Mouse (Mus musculus): Measurements from ENCODE around the gene Zranb1. TPM values are rescaled to one million over a fixed set of nuclear protein-coding genes. Genes with fewer than 3 reads are reported as not detected.

Gene Zranb1
- polyA plus RNA-seq, 1 experiment from 2014 or later, result 17.3 TPM

DNA sequence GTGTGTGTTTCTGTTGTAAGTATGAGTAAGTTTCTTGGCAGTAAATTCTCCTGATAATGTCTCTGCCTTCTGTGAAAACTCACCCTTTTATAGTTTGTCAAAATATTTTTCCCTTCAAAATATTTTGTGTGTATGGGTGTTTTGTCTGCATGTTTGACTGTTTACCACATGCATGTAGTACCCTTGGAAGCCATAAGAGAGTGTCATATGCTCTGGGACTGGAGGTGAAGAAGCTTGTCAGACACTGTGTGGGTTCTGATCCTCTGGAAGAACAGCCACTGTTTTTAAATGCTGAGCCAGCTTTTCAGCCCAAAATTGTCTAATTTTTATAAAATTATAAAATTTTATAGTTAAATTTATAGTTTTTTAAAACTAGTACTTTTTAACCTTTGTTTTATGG is 3.8 kb downstream of the Zranb1 start:
- no peak overlapping the region for H3K4me3 ChIP-seq (ENCODE audit: low read depth, low read length)
- no peaks in the 10 kb centered on the region for H3K9me3 ChIP-seq (ENCODE audit: control insufficient read depth, low read depth, low read length)
- H3K36me3 ChIP-seq (ENCODE audit: control insufficient read depth, insufficient read depth, low read length), result no peaks in the 10 kb centered on the region
- no peak overlapping the region for H3K9ac ChIP-seq (replicated peaks; ENCODE audit: low read depth, low read length)
- H3K4me1 ChIP-seq (ENCODE audit: control insufficient read depth, insufficient read depth, low read length), result peaks cover 5% of the 10 kb centered on the region; the same call in 1 of the 2 replicates
- ATAC-seq (ENCODE audit: insufficient number of reproducible peaks, insufficient read depth, low FRiP score, low read depth), result no peak
- no peak overlapping the region for H3K4me2 ChIP-seq (replicated peaks; ENCODE audit: low read depth, low read length)
- H3K27me3 ChIP-seq (ENCODE audit: control insufficient read depth, insufficient read depth, low read length), result no peaks in the 10 kb centered on the region
- no peak overlapping the region for H3K27ac ChIP-seq (ENCODE audit: low read length)

DNA sequence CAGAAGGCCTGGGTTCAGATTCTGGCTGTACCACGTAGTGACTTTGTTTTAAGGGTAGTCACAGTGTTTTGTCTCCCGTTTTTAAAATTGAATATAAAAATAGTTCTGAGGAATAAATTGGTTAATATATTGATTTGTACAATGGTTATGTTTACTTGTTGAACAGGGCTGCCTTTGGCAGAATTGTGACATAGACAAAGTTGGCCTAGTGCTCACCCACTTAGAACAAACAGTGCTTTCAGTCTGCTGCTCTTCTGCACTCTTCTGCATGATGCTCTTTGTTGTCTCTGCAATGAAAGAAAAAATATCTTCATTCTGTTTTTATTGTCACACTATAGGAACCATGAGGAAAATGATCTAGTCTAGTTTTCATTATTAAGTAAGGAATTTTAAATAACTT is 8.2 kb downstream of the Zranb1 start:
- Histone ChIP-seq H3K27me3 (ENCODE audit: control insufficient read depth, insufficient read depth, low read length) (no peaks in the 10 kb centered on the region), H3K27ac (ENCODE audit: low read length) (no peak overlapping the region), H3K4me2 (replicated peaks; ENCODE audit: low read depth, low read length) (no peak overlapping the region), H3K9ac (replicated peaks; ENCODE audit: low read depth, low read length) (no peak overlapping the region), H3K36me3 (ENCODE audit: control insufficient read depth, insufficient read depth, low read length) (no peaks in the 10 kb centered on the region), H3K9me3 (ENCODE audit: control insufficient read depth, low read depth, low read length) (no peaks in the 10 kb centered on the region), H3K4me1 (ENCODE audit: control insufficient read depth, insufficient read depth, low read length) (0 out of 2 replicates have a peak, but pooled peaks cover 6% of the 10 kb centered on the region), H3K4me3 (ENCODE audit: low read depth, low read length) (no peak overlapping the region)
- no peak for ATAC-seq (ENCODE audit: insufficient number of reproducible peaks, insufficient read depth, low FRiP score, low read depth)
- WGBS, result 74% methylated on average over 2 of the region's 2 CpGs

DNA sequence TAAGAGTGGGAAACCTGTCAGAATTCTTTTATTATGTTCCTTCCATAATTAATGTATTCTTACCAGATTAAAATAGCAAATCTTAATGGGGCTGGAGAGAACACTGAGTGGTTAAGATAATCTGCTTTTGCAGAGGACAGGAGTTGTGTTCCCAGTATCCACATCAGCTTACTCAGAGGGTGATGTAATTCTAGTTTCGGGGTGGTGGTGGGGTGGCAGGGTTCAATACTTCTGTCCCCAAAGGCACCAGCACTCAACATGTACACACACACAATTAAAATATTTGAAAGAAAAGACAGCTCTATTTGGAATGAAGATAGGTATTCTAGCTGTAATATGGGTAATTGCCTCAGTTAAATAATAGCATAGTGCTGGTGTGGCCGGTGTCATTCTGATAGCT is 9.6 kb downstream of the Zranb1 start:
- ATAC-seq (ENCODE audit: insufficient number of reproducible peaks, insufficient read depth, low FRiP score, low read depth), result no peak
- Histone ChIP-seq H3K27me3 (ENCODE audit: control insufficient read depth, insufficient read depth, low read length) (no peaks in the 10 kb centered on the region), H3K9me3 (ENCODE audit: control insufficient read depth, low read depth, low read length) (no peaks in the 10 kb centered on the region), H3K27ac (ENCODE audit: low read length) (no peak overlapping the region), H3K9ac (replicated peaks; ENCODE audit: low read depth, low read length) (no peak overlapping the region), H3K4me3 (ENCODE audit: low read depth, low read length) (no peak overlapping the region), H3K36me3 (ENCODE audit: control insufficient read depth, insufficient read depth, low read length) (no peaks in the 10 kb centered on the region), H3K4me2 (replicated peaks; ENCODE audit: low read depth, low read length) (no peak overlapping the region), H3K4me1 (ENCODE audit: control insufficient read depth, insufficient read depth, low read length) (0 out of 2 replicates have a peak, but pooled peaks cover 6% of the 10 kb centered on the region)
- WGBS, result 75% methylated on average over 2 of the region's 2 CpGs

DNA sequence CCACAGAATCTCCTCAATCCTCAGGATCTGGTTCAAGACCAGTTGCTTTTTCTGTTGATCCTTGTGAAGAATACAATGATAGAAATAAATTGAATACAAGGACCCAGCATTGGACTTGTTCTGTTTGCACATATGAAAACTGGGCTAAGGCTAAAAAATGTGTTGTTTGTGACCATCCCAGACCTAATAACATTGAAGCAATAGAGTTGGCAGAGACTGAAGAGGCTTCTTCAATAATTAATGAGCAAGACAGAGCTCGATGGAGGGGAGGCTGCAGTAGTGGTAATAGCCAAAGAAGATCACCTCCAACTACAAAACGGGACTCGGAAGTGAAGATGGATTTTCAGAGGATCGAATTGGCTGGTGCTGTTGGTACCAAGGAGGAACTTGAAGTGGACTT is 19.0 kb downstream of the Zranb1 start:
- no peak overlapping the region for H3K4me2 ChIP-seq (replicated peaks; ENCODE audit: low read depth, low read length)
- WGBS, result 87% methylated on average over 4 of the region's 4 CpGs
- no peaks in the 10 kb centered on the region for H3K36me3 ChIP-seq (ENCODE audit: control insufficient read depth, insufficient read depth, low read length)
- no peak overlapping the region for H3K4me3 ChIP-seq (ENCODE audit: low read depth, low read length)
- H3K9ac ChIP-seq (replicated peaks; ENCODE audit: low read depth, low read length), result no peak overlapping the region
- H3K9me3 ChIP-seq (ENCODE audit: control insufficient read depth, low read depth, low read length), result no peaks in the 10 kb centered on the region
- no peaks in the 10 kb centered on the region for H3K27me3 ChIP-seq (ENCODE audit: control insufficient read depth, insufficient read depth, low read length)
- ATAC-seq (ENCODE audit: insufficient number of reproducible peaks, insufficient read depth, low FRiP score, low read depth), result no peak
- peak overlapping the region; percentile 2; the same call in 1 of the 2 replicates for H3K27ac ChIP-seq (ENCODE audit: low read length)
- H3K4me1 ChIP-seq (ENCODE audit: control insufficient read depth, insufficient read depth, low read length), result peaks cover 6% of the 10 kb centered on the region; the same call in 1 of the 2 replicates

DNA sequence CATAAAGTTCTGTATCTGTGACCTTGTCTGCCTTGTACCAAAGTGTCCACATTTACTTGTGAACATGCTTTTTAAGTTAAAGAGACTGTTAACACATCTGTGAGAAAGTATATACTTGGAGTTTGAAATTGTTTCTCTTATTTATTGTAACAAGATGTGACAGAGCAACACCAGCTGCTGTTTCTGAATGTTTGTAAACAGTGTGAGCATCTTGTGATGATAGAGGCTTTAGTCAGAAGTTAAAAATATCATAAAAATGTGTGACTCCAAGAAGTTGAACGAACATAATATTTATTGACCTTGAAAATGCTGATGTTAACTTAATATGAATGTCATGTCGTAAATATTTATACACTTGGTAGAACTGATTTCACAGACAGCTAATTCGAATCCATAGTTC is 19.7 kb downstream of the Zranb1 start:
- Histone ChIP-seq H3K4me1 (ENCODE audit: control insufficient read depth, insufficient read depth, low read length) (peaks cover 6% of the 10 kb centered on the region; the same call in 1 of the 2 replicates), H3K27ac (ENCODE audit: low read length) (no peak overlapping the region), H3K9me3 (ENCODE audit: control insufficient read depth, low read depth, low read length) (no peaks in the 10 kb centered on the region), H3K36me3 (ENCODE audit: control insufficient read depth, insufficient read depth, low read length) (no peaks in the 10 kb centered on the region), H3K9ac (replicated peaks; ENCODE audit: low read depth, low read length) (no peak overlapping the region), H3K4me3 (ENCODE audit: low read depth, low read length) (no peak overlapping the region), H3K27me3 (ENCODE audit: control insufficient read depth, insufficient read depth, low read length) (no peaks in the 10 kb centered on the region), H3K4me2 (replicated peaks; ENCODE audit: low read depth, low read length) (no peak overlapping the region)
- 66% methylated on average over 3 of the region's 3 CpGs for WGBS
- ATAC-seq (ENCODE audit: insufficient number of reproducible peaks, insufficient read depth, low FRiP score, low read depth), result no peak

DNA sequence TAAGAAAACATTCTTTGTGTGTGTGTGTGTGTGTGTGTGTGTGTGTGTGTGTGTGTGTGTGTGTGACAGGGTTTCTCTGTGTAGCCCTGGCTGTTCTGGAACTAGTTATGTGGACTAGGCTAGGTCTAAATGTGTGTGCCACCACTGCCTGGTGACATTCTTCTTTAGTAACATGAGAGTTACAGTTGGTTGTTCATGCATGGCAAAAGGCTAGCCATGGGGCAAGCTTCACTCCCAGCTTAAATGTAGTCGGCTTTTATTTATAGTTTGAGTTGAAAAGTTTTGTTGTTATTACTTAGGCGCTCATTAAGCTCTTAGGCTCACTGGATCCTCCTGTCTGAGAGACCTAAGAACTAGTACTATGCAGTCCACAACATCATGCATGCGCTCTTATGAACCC is 33.5 kb downstream of the Zranb1 start:
- Histone ChIP-seq H3K27ac (ENCODE audit: low read length) (no peak overlapping the region), H3K4me3 (ENCODE audit: low read depth, low read length) (no peak overlapping the region), H3K9ac (replicated peaks; ENCODE audit: low read depth, low read length) (no peak overlapping the region), H3K4me1 (ENCODE audit: control insufficient read depth, insufficient read depth, low read length) (no peaks in the 10 kb centered on the region), H3K9me3 (ENCODE audit: control insufficient read depth, low read depth, low read length) (no peaks in the 10 kb centered on the region), H3K4me2 (replicated peaks; ENCODE audit: low read depth, low read length) (no peak overlapping the region), H3K27me3 (ENCODE audit: control insufficient read depth, insufficient read depth, low read length) (no peaks in the 10 kb centered on the region), H3K36me3 (ENCODE audit: control insufficient read depth, insufficient read depth, low read length) (0 out of 2 replicates have a peak, but pooled peaks cover 6% of the 10 kb centered on the region)
- 72% methylated on average over 3 of the region's 3 CpGs for WGBS
- no peak for ATAC-seq (ENCODE audit: insufficient number of reproducible peaks, insufficient read depth, low FRiP score, low read depth)

DNA sequence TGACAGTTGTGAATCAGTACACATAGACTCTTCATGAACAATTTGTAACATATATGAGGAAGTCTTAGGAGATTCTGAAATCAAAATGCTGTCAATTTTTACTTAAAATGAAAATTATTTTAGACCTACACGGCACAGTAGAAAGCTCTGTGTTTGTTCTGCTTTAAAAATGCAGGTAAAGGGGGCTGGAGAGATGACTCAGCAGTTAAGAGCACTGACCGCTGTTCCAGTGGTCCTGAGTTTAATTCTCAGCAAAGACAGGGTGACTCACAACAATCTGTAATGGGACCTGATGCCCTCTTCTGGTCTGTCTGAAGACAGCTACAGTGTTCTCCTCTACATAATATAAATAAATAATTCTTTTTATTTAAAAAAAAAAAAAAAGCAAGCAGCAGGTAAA is 34.8 kb downstream of the Zranb1 start:
- no peak for ATAC-seq (ENCODE audit: insufficient number of reproducible peaks, insufficient read depth, low FRiP score, low read depth)
- Histone ChIP-seq H3K4me2 (replicated peaks; ENCODE audit: low read depth, low read length) (no peak overlapping the region), H3K4me1 (ENCODE audit: control insufficient read depth, insufficient read depth, low read length) (no peaks in the 10 kb centered on the region), H3K9ac (replicated peaks; ENCODE audit: low read depth, low read length) (no peak overlapping the region), H3K36me3 (ENCODE audit: control insufficient read depth, insufficient read depth, low read length) (0 out of 2 replicates have a peak, but pooled peaks cover 6% of the 10 kb centered on the region), H3K4me3 (ENCODE audit: low read depth, low read length) (no peak overlapping the region), H3K9me3 (ENCODE audit: control insufficient read depth, low read depth, low read length) (no peaks in the 10 kb centered on the region), H3K27ac (ENCODE audit: low read length) (no peak overlapping the region), H3K27me3 (ENCODE audit: control insufficient read depth, insufficient read depth, low read length) (no peaks in the 10 kb centered on the region)
- WGBS, result 86% methylated on average over 2 of the region's 2 CpGs

DNA sequence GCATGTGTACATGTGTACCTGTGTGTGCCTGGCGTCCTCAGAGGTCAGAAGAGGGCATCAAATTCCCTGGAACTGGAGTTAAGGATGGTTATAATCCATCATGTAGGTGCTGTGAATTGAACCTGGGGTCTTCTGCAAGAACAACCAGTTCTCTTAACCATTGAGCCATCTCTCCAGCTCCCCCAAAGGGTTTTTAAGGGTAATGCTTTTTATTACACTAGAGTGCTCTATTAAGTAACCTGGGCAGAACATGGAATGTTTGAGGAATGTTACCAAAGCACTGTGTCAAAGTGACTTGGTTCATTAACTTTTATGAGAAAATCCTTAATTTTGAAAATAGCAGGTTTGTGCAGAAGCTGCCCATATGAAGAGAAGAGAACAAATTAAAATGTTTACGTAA is 41.1 kb downstream of the Zranb1 start:
- no peaks in the 10 kb centered on the region for H3K27me3 ChIP-seq (ENCODE audit: control insufficient read depth, insufficient read depth, low read length)
- no peak overlapping the region for H3K9ac ChIP-seq (replicated peaks; ENCODE audit: low read depth, low read length)
- H3K4me3 ChIP-seq (ENCODE audit: low read depth, low read length), result no peak overlapping the region
- 90% methylated on average over 2 of the region's 2 CpGs for WGBS
- H3K9me3 ChIP-seq (ENCODE audit: control insufficient read depth, low read depth, low read length), result no peaks in the 10 kb centered on the region
- H3K4me1 ChIP-seq (ENCODE audit: control insufficient read depth, insufficient read depth, low read length), result no peaks in the 10 kb centered on the region
- no peak overlapping the region for H3K4me2 ChIP-seq (replicated peaks; ENCODE audit: low read depth, low read length)
- H3K27ac ChIP-seq (ENCODE audit: low read length), result no peak overlapping the region
- peaks cover 12% of the 10 kb centered on the region for H3K36me3 ChIP-seq (ENCODE audit: control insufficient read depth, insufficient read depth, low read length)
- no peak for ATAC-seq (ENCODE audit: insufficient number of reproducible peaks, insufficient read depth, low FRiP score, low read depth)

DNA sequence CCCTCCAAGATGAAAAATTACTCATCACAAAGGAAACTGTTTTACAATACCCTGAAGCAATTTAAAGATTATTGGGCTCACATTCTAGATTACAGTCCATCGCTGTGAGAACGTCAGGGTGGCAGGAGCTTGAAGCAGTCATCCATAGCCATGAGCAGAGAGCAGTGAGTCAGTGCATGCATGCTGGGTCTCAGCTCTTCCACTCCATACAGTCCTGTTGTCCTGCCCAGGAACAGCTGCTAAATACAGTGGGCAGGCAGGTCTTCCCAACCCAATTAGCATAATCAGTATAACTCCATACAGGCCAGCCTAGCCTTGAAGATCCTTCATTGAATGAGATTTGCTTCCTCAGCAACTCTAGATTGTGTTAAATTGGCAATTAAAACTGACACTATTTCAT is 45.1 kb downstream of the Zranb1 start:
- Histone ChIP-seq H3K9ac (replicated peaks; ENCODE audit: low read depth, low read length) (no peak overlapping the region), H3K4me3 (ENCODE audit: low read depth, low read length) (no peak overlapping the region), H3K27me3 (ENCODE audit: control insufficient read depth, insufficient read depth, low read length) (no peaks in the 10 kb centered on the region), H3K9me3 (ENCODE audit: control insufficient read depth, low read depth, low read length) (no peaks in the 10 kb centered on the region), H3K36me3 (ENCODE audit: control insufficient read depth, insufficient read depth, low read length) (peaks cover 13% of the 10 kb centered on the region), H3K4me1 (ENCODE audit: control insufficient read depth, insufficient read depth, low read length) (no peaks in the 10 kb centered on the region), H3K4me2 (replicated peaks; ENCODE audit: low read depth, low read length) (no peak overlapping the region), H3K27ac (ENCODE audit: low read length) (no peak overlapping the region)
- WGBS, result 93% methylated on average over 2 of the region's 2 CpGs
- no peak for ATAC-seq (ENCODE audit: insufficient number of reproducible peaks, insufficient read depth, low FRiP score, low read depth)
